Mouse (Mus musculus): ENCODE results near the gene Tectb.
"Not testable (repeated sequence)": the region's sequence is repeated elsewhere in the genome, so short reads cannot be mapped to it uniquely, and the experiment has no call there.

The Tectb gene

DNA sequence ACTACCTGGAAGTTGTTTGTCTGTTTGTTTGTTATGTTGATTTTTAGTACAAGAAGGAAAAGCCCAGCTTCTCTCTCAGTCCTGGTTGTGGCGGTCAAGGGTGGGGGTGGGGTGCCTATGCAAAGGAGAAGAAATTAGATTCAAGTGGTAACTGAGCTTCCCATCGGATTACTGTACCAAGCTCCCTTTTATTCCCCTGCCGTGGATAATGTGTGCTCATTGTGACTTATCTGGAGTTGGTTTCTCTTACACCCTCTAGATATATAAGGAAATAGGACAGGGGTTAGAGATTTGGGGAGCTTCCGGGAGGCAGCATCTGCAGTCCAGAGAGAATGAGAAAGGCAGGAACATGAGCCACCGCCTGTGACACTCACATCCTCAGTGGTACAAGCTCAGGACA, at the start of gene Tectb:
Gene Tectb, plus strand, starts transcription at position 301 of the 400 bp plus-strand sequence.
- no peak for DNase-seq

DNA sequence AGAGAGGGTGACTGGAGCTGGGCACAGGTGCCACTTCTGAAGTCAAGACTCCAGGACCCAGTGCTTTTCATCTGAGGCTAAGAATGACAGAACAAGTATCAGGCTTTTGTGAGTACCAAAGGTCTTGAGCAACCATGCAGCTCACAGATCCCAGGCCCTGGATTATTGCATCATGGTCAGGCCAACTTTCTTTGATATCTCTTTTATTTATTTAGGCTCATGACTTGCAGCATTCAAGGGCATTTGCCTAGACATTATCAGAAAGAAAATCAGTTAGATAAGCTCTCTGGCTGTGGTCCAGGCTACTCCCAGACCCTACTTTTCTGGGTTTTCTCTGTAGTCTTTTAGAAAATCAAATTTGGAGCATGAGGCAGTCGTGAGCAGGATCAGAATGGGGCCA, 48.8 kb upstream of the Tectb start:
- no peak for DNase-seq

DNA sequence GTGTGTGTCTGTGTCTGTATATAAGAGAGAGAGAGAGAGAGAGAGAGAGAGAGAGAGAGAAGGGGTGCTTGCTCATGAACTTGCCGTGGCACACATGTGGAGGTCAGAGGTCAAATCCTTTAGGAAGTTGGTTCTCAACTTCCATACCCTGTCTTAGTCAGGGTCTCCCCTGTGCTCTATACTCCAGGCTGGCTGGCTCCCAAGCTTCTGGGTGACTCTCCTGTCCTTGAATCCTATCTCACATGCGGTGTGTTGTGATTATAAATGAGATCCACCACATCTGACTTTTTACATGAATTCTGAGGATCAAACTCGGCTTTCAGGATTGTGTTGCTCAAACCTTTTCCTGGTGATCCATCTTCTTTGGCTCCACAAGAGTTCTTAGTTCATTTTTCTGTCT, 48.1 kb upstream of the Tectb start:
- no peak for DNase-seq

DNA sequence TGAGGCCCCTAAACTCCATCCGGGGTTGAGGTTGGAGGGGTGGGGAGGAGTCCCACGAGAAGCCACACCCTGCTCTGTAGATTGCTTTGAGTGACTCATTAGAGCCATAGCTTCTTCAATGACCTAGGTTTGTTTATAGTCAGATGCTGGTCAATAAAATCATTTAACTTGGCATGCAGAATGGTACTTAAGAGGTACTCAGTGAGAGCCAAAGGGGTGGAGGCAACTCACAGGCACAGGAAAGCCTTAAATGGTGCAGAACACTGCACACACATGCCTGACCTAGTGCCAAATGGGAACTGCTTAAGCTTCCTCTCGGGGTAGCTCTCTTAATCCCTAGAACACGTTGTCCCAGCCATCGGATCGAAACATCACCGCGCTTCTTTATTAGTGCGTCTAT, 46.0 kb upstream of the Tectb start:
- DNase-seq: no peak

DNA sequence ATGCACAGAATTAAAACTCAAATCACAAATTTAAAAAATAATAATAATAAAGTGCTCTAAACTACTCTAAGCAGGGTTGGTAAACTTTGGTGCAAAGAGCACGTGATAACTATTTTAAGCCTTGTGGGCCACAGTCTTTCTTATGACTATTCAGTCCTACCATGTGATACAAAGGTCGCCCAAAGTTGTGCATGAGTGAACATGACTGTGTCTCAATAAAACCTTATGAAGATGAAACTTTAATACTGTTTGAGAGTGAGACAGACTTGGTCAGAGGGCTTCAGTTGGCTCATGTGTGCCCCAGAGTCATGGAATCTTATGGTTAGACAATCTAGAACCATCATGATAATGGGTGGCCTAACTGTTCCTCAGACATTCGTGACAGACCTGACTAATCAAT, 44.6 kb upstream of the Tectb start:
- DNase-seq: no peak

DNA sequence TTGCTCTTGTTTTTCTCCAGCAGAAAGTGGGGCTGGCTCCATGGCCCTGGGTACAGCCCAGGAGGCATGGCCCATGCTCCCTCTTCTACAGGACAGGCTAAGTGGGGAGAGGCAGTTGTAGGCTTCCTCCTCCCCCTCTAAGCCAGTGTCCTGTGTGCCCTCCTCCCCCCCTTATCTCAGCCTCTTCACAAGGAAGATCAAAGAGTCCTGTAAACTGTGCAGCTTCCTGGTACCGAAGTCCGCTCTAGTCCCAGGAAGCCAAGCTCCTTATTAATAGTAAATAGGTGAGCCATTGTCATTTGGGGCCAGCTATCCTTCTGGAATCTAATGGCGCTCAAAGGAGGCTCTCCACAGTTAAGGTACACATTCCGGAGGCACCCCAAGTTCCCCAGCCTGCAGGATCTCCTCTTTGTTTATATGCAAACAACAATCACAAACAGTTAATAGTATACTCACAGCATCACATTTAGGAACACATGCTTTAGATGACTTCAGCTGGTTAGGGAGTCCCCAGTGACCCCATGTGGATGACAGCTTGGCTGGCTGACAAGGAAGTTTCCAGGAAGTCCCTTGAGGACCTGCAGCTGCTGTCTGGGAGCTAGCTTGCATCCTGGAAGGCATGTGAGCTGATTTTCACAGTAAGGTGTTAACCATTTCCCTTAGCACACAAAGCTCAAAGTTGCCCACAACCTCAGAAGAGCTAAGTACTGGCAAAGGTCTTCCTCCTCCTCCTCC, 43.7 kb upstream of the Tectb start:
- no peak for DNase-seq

DNA sequence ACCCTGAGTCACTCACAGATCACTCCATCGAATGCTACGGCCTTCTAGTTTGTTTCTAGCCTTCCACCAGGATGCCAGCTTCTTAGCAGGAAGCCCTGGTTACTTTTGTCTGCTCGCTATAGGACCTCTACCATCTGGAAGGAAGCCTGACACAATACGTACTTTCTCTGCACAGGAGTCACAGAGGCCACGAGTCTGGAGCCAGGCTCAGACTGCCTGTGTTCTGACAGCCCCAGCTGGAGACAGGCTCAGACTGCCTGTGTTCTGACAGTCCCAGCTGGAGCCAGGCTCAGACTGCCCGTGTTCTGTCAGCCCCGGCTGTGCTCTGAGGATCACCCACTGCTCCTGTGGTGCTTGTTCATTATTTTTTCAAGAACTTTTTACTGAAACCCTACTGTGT, 42.6 kb upstream of the Tectb start:
- DNase-seq: no peak

DNA sequence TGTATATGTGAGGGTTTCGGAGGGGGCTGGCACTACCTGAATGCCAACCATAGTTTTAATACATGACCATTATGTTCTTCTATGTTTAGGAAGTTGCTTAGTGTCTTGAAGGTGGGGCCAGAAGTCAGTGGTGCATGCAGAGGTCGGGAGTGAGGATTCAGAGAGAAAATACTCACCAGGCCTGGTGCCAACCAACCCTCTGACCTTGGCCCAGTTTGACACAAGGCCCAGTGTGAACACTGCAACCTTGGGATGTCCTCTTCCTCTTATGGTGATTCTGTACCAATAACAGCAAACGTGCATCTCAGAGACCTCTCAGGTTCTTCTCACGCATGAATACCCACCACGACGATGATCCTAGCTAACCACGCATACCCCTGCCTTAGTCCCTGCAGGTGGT, 42.0 kb upstream of the Tectb start:
- no peak for DNase-seq

DNA sequence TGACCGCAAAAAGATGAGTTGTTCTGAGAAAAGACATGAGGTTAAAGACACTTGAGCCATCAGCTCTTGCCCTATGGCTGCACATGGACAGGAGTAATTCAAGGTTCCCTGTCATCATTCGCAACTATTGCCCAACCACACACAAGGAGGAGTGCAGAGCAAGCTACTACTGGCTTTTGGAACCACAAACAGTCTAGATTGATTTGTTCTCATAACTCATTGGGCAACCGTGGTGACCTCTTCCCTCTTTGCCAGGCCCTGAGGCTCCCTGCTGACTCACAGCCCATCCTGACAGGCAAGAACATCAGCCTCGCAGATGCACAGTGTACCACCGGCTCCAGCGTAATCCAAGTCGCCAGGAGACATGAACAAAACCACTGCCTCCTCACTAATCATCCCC, 41.2 kb upstream of the Tectb start:
- DNase-seq: no peak

DNA sequence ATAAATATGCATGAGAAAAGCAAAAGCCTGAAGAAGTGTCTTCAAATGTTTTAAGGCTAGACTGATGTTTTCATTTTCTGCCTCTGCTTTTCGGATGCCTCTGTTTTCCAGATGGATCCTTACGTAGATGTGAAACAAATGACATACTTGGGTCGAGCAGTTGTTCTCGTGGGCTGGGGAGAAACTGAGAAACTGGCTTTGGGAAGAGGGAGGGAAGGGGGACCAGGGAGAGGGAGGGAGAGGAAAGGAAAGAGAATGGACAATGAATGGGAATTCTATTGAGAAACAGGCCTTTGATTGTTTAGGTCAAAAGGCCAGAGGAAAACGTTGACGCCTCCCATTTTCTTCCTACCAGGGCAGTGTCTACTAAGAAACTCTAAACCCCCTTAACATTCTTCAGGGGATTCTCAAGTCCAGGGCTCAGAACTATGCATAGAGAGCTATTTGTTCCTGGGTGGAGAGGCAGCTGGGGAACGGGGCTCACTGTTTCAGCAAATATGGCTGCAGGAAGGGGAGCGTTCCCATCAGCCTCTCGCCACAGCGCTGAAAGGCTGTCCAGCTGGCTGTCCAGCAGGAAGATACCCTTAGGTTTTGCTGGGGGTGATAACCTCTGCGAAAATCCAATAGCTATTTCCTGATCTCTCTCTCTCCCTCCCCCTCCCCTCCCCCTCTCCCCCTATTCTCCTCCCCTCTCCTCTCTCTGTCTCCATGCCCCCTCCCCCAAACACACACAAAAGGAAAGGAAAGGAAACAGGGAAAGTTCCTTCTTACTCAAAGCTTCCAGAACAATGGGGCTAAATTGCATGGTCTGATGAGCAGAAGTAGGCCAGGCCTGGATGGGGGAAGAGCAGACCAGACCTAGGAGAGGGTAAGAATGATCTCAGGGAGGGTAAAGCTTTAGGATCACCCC, 36.9 kb upstream of the Tectb start:
- DNase-seq: no peak

DNA sequence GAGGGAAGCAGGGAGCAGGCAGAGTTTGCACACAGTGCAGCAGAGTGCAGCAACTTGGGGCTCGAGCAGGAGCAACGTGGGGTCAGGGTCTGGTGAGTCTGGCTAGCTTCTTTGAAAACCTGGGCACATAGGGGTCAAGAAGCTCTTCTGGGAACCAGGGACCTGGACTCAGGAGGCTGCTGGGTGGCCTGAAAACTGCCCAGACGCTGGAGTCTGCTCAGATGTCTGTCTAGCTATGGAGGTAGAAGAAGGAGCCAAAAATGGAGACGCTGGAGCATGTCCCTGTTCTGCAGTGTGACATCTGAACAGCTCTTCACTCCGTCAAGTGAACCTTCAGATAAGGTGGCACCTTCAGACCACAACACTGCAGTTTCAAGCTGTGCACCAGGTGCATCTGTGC, 35.8 kb upstream of the Tectb start:
- no peak for DNase-seq

DNA sequence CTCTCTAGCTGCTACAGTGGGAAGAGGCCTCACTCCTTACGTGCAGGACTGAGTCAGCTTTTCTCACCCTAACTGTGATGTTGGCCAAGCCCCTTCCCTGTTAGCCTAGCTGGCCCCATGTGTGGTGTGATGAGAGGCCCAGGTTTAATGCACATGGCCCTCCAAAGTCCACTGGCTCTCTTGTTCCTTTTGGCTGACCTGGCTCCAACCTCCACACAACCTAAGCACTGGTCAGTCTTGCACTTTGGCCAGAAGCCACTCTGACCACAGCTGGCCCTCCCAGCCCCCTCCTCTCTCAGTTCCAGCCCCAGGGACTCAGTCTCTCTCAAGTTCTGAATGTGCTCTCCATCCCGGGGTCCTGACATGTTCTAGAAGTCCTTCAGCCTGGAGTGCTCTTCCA, 35.4 kb upstream of the Tectb start:
- no peak for DNase-seq

DNA sequence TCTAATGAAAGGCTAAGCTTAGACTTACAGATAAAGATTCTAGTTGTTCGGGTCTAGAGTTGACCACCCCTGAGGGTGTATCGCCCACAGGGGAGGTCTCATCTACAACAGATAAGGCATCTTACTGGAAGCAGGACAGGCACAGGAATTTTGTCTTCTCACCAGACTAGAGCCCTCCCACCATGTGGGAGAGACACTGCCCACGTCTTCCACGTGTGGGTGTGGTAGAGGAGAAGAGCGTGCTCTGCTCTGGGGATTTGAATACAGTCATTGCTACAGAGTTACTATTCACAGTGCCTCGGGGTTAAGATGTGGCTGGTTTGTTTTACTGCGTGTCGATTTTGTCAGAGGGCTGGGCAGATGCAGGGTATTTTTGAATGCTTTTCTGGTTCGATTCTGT, 33.0 kb upstream of the Tectb start:
- no peak for DNase-seq

DNA sequence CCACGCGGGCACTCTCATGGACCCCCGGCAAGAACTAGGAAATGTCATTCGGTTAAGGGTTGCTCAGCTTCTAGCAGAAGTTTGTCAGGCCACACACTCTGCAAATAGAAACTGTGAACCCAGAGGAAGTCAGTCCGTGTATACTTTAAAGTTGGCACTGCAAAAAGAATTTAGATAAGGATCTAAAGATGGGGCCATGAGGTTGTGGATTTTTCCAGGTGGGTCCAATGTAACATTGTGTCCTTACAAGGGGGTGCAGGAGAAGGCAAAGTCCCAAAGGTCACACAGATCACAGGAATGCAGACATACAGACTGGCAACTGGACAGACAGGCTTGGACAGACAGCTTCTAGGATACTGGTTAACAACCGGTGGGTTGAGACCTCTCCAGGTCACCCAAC, 32.4 kb upstream of the Tectb start:
- DNase-seq: no peak

DNA sequence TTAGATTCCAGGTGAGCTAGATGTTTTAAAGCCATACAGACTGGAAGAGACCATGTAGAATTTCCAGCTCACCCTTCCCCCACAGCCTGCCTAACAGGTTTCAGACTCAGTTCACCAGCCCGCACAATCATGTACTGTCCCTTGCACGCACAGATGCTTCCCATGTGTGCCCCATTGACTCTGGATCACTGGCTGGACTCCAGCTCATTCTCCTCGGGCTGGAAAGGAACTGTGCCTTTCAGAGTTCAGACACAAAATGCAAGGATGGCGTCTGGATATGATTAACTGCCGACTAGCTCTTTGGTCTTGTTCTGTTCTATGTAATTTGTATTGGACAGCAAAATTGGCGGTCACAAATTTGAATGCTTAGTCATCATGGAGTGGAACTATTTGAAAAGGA, 30.9 kb upstream of the Tectb start:
- no peak for DNase-seq

DNA sequence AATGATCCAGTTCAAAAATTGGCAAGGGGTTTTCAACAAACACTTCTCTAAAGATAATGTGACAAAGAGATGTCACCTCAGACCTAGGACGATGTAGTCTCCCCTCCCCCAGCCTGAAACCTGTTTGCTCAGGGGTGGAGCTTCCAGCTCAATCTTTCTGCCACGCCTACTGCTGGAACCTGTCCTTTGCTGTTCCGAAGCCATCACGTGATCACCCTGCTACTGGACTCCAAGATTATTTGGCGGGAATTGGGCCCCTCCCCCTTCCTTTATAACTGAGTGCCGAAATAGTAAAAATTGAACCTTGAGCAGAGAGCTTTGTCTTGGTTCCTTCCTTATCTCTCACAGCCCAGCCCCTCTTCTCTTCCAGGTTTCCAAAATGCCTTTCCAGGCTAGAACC, 28.3 kb upstream of the Tectb start:
- DNase-seq: not testable (repeated sequence)

DNA sequence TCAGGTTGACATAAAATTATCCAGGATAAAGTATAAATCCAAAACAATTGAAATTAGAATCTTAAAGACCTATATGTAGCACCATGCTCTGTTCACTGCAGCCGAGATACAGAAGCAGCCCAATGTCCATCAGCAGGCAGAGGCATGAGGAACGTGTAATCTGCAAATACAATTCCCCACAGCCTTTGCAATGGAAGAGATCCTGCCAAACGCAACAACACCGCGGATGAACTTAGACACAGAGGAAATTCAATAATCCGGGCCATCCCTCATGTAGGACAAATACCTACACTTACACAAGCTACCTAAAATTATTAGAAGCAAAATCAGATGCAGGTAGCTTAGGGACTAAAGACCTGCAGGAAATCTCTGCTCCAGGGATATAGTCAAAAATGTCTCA, 27.6 kb upstream of the Tectb start:
- no peak for DNase-seq

DNA sequence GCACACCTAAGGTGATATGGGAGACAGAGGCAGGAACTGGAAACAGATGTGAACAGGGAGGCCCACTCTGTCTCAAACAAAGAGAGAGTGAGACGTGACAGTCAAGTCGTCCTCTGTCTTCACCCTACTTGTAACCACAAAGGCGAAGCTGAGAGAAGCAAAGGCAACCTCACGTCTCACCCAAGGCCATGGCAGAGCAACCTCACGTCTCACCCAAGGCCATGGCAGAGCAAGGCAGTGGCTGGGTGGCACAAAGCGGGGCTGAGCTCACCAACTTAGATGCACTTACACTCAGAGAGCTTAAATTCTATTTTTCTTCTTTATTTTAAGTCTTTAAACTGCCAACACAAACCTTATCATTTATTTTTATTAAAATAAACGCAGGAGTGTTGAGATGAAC, 23.5 kb upstream of the Tectb start:
- DNase-seq: no peak

DNA sequence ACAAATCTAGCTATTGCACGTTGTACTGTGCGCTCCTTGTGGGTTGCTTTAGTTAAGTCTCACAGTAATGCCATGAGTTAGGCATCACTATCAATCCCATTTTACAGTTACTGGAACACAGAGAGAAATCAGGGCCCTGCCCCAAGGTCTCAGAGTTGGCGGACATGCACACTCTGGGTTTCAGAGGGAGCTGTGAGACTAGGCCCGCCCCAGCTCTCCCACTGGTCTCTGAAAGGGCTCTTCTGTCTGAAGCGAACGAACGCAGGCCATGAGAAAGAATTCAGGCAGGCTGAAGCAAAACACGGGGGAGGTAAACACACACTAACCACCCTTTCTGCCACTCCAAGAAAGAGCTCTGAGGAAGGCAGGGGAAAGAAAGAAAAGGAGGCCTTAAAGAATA, 21.9 kb upstream of the Tectb start:
- no peak for DNase-seq

DNA sequence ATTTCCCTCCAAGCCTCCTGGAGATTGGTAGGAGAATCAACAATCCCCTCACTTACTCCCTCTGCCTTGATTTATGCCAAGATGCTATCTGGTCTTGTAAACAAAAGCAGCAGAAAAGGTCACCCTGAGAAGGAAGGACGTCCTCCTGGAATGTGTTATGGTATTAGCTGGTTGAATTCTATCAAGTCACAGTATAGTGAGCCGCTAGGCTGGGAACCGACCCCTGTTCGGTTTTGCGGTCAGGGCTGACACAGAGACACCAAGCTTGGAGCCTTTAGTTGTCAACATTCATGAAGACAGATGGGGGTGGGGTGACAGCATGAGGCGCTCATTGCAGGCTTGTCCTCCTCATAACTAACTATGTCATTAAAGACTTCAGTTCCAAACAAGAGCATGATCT, 20.7 kb upstream of the Tectb start:
- no peak for DNase-seq

DNA sequence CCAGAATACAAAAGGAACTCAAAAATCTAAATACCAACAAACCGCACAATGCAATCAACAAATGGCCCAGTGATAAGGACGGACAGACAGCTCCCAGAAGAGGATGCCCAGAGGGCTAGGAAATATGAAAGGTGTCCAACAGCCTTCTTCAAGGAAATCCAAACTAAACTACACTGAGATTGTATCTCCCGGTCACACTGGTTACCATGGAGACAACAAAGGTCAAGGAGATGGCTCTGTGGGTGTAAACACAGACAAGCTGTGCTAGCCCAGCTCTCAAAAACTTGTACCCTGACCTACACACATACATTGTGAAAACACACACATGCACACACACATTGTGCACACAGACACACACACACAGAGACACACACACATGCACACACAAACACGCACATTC, 18.3 kb upstream of the Tectb start:
- no peak for DNase-seq

DNA sequence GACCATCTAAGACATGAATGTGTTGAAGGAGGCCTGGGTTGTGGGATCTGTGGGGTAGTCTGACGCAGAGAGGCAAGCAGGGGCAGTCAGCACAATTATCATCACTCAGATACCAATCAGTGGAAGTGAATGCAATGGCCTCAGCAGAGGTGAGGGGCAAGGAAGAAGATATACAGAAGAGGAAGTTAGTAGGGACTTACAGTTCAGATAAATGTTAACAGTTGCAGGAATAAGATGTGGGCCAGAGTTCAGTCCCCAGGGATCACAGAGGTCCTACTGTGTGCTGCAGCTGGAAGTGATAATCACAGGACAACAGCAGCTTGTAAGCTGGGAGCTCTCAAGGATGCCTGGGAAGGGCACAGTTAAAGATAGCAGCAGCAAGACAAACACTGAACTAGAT, 16.4 kb upstream of the Tectb start:
- no peak for DNase-seq

DNA sequence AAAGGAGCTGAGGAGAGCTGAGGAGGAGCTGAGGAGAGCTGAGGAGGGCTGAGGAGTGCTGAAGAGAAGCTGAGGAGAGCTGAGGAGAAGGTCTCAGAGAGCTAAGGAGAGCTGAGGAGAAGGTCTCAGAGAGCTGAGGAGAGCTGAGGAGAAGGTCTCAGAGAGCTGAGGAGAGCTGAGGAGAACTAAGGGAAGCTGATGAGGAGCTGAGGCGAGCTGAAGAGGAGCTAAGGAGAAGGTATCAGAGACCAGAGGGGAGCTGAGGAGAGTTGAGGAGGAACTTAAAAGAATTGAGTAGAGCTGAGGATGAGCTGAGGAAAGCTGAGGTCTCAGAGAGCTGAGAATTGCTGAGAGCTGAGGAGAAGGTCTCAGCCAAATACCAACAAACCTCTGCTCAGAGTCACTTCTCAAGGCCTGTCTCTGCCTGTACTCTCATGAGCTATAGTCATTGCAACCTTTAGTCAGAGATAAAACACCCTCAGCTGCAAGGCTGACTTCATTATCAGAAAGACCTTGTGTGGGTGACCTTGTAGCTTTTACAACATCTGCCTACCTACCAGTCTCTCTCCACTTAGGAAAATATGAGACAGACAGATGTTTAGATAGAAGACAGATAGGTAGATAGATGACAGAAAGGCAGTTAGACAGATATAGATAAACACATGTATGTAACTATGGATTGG, 15.2 kb upstream of the Tectb start:
- DNase-seq: no peak

DNA sequence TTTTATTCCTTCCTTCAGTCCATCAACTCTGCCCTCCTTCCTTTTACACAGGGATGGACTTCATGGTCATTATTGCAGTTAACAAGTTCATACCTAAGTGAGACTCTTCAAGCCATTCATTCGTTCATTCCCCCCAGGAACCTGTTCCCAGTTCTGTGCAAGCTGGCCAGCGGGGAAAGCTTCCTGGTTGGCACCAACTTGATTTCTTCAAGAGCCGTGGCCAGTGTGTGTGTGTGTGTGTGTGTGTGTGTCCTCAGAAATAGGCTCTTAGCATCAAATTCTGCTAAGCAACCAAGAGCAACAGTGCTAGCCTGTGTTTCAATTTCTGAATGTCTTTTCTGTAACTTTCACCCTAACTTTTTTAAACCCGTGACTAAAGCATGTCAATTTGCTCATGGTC, 14.6 kb upstream of the Tectb start:
- no peak for DNase-seq
